Mouse (Mus musculus) R1 (cell line): ENCODE results near the gene N4bp3.
"Not testable (repeated sequence)": the region's sequence is repeated elsewhere in the genome, so short reads cannot be mapped to it uniquely, and the experiment has no call there.

Experiments used
- DNase-seq: peaks from one replicate; pipeline ENCODE4 v3.0.0-alpha.2; 2018; ENCODE audit warnings: low read depth, low spot score

N4bp3 gene

DNA sequence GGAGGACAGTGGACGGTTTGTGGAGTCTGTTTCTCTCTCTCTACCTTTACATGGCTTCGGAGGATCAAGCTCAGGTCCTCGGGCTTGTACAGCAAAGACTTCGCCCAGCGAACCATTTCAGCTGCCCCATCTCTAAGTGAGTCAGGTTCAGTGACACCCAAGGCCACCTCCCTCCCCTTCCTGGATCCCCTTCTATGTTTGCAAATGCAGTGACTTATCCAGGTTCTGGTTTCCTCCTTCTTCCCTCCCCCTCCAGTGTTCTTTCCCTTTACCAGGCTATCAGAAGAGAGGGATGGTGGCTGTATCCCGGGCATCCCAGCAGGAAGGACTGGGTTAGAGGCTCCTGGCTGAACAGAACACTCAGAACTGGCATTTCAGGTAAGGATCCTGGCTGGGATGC lies 3.1 kb upstream of the N4bp3 start:
- DNase-seq = no peak

DNA sequence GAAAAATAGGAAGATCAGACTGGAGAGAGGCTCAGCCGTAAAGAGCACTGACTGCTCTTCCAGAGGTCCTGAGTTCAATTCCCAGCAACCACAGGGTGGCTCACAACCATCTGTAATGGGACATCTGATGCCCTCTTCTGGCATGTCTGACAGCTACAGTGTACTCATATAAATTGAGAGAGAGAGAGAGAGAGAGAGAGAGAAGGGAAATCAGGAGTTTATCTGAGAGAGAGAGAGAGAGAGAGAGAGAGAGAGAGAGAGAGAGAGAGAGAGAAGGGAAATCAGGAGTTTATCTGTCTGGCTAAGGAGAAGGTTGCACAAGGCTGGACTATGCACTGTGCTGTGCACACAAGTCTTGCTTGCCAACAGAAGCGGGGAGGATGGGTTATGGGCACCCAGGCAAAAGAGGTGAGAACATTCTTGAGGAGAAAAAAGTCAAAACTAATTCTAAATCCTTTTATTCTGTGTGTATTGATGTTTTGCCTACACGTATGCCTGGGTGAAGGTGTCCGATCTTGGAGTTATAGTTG lies 2.3 kb upstream of the N4bp3 start:
- no peak for DNase-seq

DNA sequence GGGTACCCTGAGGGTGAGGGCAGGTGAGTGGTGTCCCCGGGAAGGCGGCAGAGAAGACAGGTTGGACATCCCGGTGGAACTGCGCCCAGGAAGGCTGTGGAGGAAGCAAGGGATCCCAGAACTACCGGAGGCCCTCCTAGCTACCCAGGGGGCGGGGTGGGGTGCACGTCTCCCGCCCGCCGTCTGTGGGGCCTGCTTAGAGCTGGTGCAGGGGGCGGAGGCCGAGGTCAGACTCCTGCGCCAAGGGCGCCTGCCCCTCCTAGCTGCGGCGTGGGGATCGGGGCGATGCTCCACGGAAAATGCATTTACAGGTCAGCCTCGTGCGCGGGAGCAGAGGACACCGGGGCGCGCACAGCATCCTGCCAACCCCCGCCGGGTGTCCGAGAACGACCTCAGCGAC lies 381 bp downstream of the N4bp3 start:
- DNase-seq = peak; percentile 50

DNA sequence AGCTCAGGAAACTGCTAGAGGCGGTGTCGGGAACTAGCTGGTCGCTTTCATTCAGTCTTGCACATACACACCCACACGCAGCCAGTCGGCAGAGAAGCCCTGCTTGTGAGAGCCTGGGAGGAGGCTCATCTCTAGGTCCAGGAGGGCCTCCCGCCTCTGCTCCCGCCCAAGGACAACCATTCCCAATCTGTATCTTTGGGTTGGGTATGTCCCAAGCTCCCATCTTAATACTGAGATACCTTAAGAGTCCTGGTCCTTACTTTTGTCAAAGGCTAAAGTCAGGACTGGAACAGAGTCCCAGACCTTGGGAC lies 798 bp downstream of the N4bp3 start:
- peak; percentile 63 for DNase-seq

DNA sequence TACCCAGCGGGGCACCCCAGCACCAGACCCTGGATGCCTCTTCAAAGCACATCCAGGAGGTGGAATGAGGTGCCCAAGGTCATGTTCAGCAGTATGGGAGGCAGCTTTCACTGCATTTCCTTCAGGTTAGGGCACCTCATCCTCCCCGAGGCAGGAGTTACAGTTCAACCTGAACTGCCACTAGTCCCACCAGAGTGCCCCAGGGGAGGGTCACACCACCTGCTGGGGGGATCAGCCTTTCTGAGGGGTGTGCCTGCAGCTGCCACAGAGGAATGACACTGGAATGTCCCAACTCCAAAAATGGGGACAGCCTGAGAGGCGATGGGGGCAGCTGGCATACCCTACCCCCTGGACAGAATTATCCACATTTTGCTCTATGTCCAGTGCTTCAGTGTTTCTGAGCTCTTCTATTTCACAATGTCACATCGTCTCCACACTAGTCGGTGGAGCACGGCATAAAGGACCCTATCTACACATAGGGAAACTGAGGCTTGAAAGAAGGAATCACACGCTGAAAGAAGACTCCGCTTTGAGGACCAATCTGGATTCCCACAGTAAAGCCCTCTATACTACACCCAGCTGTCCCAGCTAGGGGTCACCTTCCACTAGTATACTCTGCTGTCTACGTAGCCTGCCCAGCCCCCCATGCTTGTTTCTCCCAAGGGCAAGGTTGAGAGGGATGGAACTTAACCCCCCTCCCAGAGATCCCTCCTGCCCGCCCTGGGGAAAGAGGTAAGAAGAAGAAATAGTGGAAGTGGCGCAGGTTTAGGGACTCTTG lies 1.3 kb downstream of the N4bp3 start:
- DNase-seq = peak; percentile 60

DNA sequence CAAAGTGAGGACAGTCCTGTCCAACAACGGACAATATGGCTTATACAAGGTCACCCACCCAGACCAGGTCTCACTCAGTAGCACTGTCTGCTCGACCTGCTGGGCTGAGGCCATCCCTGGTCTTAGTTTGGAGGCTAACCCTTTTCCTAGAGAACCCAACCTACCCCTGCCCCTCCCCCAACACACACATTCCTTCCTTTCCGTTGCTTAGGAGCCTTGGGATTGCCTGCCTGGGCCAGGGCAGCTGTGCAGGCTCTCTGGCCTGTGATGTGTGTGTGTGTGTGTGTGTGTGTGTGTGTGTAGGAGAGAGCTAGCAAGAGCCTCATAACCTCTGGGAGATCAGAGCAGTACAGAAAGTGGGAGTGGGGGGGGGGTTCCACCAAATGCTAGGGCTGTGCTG lies 2.1 kb downstream of the N4bp3 start:
- peak; percentile 89 for DNase-seq

DNA sequence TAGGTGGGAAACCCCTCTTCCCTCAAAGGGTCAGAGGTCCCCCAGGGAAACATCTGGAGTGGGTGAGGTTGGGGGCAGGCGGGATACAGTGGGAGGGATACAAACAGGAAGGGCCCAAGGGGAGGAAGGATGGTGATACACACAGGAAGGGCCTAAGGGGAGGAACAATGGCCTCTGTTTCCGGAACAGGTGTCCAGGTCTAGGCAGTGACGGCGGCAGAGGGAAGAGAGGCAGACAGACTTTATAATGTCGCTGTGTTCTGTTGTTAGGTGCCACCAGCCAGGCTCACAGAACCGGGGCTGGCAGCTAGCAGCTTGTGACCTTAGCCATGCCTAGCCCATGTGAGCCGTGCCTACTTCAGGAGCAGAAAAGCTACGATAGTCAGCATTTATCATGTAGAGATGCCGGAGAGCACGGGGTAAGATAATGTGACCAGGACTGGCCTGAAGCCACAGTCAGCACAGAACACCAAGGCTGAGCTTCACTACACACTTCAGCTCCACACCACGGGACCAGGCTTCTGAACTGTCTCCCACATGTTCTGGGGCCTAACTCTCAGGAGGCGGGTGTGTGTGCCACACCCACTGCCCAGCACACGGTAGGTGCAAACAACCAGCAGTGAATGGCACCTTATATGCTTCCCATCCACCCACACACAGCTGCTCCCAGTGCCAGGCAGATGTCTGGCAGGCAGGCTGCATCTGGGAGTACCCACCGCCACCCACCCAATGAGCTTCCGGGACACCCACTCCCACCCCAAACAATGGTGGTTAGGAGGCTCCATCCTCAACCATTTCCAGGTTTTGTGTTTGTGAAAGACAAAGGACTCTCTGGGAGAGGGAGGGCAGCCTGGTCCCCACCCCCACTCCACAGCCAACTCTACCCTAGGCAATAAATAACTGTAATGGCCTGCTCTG lies 3.6 kb downstream of the N4bp3 start:
- DNase-seq = peak; percentile 87

DNA sequence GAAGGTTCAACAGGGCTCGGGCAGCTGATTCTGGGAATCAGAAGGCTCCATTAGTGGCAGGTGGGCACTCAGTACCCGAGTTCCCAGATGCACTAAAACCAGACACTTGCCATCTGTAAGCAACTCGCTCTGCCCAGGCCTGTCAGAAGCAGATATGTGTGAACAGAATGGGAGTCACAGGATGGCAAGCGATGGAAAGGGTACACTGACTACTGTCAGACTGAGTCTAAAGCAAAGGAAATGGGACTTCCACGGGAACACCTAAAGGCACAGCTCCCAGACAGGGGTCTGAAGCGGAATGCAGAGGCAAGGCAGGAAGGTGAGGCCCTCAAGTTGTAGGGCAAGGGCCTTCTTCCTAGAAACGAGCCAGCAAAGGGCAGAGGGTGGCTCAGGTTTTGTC lies 4.4 kb downstream of the N4bp3 start:
- DNase-seq = no peak

DNA sequence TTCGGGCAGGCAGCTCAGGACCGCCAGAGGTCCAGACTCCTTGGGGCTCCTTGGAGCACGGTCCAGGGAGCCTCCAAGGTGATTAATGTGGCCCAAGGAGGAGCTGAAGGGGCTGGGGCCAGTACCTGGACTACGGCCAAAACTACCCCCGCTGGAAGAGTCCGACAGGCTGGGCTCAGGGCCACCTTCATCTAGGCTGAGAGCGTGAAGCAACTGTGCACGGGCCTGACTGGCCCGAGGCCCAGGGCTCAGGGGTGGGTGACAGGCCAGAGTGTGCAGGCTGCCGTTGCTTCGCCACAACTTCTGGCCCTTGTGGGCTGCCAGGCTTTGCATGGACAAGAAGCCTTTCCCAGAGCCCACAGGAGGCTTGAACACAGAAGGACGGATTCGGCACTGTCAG lies 5.3 kb downstream of the N4bp3 start:
- no peak for DNase-seq

DNA sequence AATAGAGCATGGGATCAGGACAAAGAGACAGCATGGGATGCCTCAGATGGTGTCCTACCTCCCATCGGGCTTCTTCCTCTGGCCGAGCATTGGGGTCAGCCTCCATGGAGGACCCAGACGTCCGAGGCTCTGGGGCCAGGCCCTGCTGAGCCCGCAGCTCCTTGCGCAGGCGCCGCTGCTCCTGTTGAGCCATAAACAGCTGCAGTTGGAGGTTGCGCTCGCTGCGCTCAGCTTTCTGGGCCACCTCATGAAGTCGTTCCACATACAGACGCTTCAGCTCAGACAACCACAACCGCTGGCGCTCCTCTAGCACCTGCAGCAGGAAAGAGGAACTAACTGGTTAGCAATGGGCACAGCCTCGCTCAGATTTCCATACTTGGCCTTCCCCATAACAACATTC lies 6.4 kb downstream of the N4bp3 start:
- DNase-seq = no peak

DNA sequence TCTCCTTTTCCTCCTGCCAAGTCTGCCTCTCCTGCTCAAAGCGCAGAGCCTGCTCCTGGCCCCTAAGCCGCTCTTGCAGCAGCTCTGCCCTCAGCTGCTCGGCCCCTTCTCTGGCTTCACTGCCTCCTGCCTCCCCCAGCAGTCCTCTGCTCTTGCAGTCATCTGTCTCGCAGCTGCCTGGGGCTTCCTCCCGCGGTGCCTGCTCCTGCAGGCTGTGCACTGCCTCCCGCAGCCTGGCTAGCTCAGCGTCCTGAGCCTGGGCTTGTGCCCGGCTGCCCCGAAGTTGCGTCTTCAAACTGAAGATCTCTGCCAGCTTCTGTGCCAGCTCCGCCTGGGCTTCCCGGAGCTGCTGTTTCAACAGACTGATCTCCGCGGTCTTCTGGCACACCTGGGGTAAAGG lies 6.9 kb downstream of the N4bp3 start:
- DNase-seq = no peak

DNA sequence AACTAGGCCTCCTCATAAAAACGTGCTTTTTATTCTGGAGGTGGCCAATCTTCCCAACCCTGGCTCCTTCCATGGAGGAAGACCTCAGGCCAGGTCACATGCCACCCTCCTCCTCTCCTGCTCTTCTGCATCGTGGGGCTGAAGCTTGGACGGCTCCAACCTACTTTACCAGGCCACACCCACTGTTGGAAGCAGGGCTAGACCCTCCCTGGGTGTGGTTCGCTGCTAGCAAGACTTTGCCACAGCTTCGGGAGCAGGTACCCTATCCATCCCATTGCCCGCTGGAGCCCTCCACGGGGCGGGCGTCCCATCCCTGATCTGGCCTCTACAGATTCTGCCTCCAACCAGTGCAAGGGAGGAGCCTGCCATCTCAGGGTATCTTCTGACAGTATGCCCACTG lies 7.4 kb downstream of the N4bp3 start:
- peak; percentile 58 for DNase-seq

DNA sequence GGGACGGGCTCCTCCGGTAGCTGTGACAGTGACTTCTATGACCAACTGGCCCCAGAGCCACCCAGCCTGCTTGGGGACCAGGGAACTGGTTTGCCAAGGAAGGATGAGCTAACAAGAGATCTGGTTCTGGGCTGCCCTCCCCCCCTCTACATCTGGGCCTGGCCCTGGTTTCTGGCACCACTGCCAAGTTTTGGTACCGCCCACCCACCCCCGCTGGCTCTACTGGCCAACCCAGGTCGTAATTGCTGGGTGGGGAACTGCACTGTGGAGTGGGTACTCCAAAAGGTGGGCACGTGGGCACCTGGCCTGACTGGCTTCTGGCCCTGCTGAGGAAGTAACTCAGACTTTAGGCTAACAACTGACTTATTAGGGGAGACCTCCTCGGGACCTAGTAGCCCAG lies 9.9 kb downstream of the N4bp3 start:
- no peak for DNase-seq

DNA sequence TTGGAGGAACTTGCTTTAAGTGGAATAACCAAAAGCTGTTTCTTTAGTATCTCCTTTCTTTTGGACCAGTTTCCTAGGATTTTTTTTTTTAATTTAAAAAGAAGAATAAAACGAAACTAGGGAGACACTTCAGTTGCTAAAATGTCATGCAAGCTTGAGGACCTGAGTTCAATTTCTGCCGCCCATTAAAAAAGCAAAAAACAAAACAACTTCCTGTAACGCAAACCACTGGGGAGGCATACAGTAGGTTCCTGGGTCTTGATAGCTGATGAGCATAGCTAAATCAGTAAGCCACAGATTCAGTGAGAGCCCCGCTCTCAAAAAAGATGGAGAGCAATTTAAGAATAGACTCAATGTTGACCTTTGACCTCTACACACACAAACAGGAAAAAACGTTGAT lies 12.1 kb downstream of the N4bp3 start:
- DNase-seq = no peak

DNA sequence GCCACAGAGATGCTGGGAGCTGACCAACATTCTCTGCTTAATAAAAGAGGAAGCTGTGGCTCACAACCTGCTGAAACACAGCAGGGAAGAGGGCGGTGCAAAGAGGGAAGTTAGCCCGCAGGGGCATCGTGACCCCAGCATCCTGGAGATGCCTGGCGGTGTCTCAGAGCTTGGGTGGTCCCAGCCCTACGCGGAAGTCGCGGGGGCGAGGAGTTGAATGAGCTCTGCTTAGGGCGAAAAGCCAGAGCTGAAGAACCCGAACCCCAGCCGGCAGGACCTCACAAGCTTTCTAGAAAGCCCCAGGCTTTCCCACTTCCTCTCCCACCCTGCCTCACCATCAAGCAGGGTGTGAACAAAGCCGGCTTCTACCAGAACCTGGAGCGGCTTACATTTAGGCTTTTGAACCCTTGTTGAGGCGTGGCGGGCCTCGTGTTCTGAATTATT lies 12.6 kb downstream of the N4bp3 start:
- DNase-seq = peak; percentile 95

DNA sequence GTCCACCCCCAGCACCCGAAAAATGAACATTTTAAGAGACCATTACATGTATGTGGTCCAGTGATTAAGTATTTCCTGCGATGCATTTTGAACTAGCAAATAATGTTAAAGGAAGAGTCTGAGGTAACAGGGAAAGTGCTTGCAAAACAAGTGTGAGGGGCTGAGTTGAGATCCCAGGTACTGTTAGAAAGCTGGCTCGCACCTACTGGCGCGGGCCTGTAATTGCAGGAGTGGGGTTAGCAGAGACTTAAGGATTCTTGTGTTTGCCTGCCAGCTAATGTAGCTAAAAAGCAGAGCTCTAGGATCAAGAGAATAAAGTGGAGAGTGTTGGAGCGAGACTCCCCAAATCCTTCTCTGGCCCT lies 14.3 kb downstream of the N4bp3 start:
- DNase-seq = peak; percentile 89

DNA sequence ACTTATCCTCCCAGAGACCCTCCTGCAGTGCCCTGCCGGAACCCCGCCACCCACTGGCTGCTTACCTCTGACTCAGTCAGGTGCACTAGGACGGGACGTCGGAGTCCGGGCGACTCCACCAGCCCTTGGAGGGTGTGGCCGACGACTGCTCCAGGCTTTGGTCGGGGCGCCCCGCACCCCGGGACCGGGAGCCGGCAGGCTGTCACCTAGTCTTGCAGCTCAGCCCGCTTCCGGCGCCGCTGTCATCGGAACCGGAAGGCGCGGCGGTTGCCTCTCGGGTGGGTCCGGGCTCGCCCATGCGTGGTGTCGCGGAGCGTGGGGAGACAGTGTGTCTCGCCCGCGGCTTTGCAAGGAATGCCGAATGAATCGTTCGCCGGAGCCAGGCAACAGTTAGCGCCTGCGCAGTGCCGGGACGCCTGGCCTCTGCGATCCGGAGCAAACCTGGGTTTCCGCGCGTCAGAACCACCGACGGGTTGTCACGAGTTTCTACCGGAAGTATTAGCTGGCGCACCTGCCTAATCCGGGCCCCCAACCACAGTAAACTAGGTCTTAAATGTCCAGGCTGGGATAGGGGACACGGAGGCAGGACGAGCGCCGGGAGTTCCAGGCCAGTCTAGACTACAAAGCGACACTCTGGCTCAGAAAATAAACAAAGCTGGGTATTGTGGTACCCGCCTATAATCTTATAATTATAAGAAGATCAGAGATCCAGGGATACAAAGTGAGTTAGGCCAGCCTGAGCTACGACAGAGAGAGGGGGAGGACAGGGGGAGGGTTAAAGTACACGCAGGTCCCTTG lies 14.9 kb downstream of the N4bp3 start, which contains the start of gene Rmnd5b:
Rmnd5b (minus strand) TSS at position 372 of the 798 bp plus-strand sequence.
- DNase-seq = peak; percentile 93

DNA sequence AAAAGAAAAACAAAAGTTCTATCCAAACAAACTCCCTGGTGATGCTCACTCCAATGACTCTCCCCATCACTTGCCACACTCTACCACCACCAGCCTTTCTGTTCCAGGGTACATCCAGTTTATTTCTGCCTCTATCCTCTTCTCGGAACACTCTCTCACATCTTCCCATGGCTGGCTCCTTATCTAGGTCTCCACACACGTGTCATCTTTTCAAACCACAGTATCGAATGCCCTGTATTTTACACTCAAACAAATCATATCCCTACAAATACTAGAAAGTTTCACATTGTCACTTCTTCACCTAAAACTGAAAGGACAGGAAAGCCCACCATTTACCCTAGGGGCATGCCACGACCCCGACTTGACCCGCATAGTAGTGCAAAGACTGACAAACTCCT lies 15.5 kb downstream of the N4bp3 start:
- DNase-seq = no peak

DNA sequence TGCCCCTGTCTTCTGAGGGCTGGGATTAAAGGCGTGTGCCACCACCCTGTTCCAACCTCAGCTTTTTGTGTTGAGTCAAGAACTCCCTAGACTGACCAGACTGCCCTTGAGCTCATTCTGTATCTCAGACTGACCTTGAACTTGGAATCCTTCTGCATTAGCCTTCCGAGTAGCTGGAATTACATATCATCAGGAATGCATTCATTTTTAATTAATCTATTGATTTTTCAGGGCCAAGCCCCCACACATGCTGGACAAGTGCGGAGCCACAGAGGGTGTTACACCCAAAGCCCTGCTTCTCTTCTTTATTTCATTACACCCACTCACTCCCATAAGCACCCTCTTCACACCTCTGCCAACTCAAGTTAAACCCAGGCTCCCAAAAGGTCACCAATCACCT lies 16.9 kb downstream of the N4bp3 start:
- DNase-seq = peak; percentile 68

DNA sequence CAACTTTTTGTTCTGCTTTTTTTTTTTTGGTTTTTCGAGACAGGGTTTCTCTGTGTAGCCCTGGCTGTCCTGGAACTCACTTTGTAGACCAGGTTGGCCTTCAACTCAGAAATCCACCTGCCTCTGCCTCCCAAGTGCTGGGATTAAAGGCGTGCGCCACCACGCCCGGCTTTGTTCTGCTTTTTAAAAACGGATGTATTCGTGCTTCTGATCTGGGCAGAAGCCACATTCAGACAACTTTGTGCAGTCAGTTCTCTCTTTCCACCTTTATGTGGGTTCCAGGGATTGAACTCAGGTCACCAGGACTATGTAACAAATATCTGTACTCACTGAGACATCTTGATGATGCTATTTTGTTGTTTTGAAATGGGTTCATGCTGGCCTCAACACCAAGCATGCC lies 17.4 kb downstream of the N4bp3 start:
- DNase-seq = not testable (repeated sequence)

DNA sequence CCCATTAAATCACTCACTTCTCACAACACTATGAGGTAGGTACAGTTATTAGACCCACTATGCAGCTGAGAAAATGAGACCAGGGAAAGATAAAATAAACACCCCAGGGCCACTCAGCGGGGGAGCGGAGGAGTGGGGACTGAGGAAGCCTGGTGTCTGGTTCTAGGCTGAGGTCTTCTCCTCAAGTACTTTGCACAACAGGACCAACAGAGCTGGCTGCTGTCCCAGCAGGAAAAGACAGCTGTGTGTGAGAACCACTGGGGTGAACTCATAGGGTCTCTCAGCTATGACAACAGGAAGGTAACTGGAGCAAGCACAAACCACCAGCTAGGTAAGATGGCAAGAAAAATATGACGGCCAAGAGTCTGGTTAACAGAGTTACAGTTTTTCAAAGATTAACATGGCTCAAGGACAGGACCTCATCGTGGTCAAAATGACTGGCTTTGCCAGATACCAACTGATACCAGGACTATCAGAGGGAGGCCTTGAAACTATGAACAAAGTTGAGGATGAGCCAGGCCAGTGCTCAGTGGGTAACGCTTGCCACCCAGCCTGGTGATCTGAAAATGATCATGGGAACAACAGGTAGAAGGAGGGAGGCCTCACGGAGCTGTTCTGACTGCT lies 18.4 kb downstream of the N4bp3 start:
- DNase-seq = no peak
